Mouse (Mus musculus) thymus, adult 2 months (tissue): ENCODE data around the gene Mrap2.

ENCODE experiments used
- CTCF ChIP-seq: fragments of 200-500 bp; IDR thresholded peaks from 2 replicates; pipeline ENCODE4 v1.5.1; 2012; ENCODE audit warnings: mild to moderate bottlenecking, control low read depth, low read length, moderate library complexity, borderline replicate concordance; ENCODE audit not compliant: control insufficient read depth, poor library complexity, insufficient read depth; ENCODE audit errors: extremely low read depth
- POLR2A ChIP-seq: fragments of 200-500 bp; IDR thresholded peaks from 2 replicates; pipeline ENCODE4 v1.6.1; 2012; ENCODE audit warnings: mild to moderate bottlenecking, low read length, control low read depth, moderate library complexity; ENCODE audit not compliant: control insufficient read depth, poor library complexity, insufficient read depth; ENCODE audit errors: extremely low read depth

DNA sequence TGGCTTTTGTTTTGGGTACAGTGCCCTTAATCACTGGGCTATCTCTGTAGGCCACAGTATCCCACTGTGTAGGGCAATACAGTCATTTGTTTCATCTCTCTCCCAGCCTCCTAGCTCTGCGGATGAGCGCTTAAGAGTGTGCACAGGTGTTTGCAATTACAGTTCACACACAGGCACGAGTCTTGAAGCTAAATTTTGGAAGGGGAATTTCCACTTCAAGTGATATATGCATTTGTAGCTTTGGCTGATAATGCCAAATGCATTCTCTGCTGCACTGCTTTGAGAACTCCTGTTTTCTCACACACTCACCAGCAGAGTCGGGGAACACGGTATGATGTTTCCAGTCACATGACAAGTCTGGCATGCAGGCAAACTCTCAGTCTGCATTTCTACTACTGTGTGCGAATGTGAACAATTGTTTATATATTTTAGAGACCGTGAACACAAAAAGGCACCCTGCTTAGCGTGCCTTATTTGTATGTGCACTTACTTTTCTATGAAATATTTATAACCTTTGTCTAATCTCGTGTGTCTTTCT, 22.1 kb upstream of the Mrap2 start:
- TF ChIP-seq CTCF (no peak), POLR2A (no peak)
